Mouse (Mus musculus) erythroid progenitor cell, adult 5-6 weeks (primary cell): ENCODE data around the gene Faap20. TPM values are rescaled to one million over a fixed set of nuclear protein-coding genes. Genes with fewer than 3 reads are reported as not detected.

Source experiments
- total RNA-seq, 2 experiments: library from RNA; stranded (forward) in 1 of 2; stranded (reverse) in 1 of 2; fragments of 150-400 nt in 1 of 2; fragments of 186-747, 209-891 nt in 1 of 2; gene quantifications; 2 replicates each; pipeline versions ENCODE4 v1.2.3 to v1.2.4; 2015 to 2017; ENCODE audit warnings: low replicate concordance in 2 of 2

The Faap20 gene
- total RNA-seq, 2 experiments from 2014 or later, result 2.2 to 6.7 TPM

Other genes starting within 250 kb of the Faap20 start
- not detected in 2 replicates for gene Plch2, start 193.0 kb upstream of the Faap20 start, total RNA-seq (2015; ENCODE audit: low replicate concordance)
- not detected in 2 replicates for gene Plch2, start 193.0 kb upstream of the Faap20 start, total RNA-seq (2017; ENCODE audit: low replicate concordance)
- 1.1 and 4.6 TPM in 2 replicates for gene Pex10, start 182.8 kb upstream of the Faap20 start, total RNA-seq (2015; ENCODE audit: low replicate concordance)
- 0.91 and 4.5 TPM in 2 replicates for gene Pex10, start 182.8 kb upstream of the Faap20 start, total RNA-seq (2017; ENCODE audit: low replicate concordance)
- 43.6 and 74.2 TPM in 2 replicates for gene Rer1, start 163.4 kb upstream of the Faap20 start, total RNA-seq (2015; ENCODE audit: low replicate concordance)
- gene Rer1, start 163.4 kb upstream of the Faap20 start, total RNA-seq (2017; ENCODE audit: low replicate concordance), result 48.6 and 57.6 TPM in 2 replicates
- 2.5 TPM in 1 of 2 replicates, not detected in the other for gene Morn1, start 163.2 kb upstream of the Faap20 start, total RNA-seq (2015; ENCODE audit: low replicate concordance)
- gene Morn1, start 163.2 kb upstream of the Faap20 start, total RNA-seq (2017; ENCODE audit: low replicate concordance), result 0.08 TPM in 1 of 2 replicates, not detected in the other
- gene Ski, start 27.2 kb upstream of the Faap20 start, total RNA-seq (2015; ENCODE audit: low replicate concordance), result 5.0 and 9.7 TPM in 2 replicates
- gene Ski, start 27.2 kb upstream of the Faap20 start, total RNA-seq (2017; ENCODE audit: low replicate concordance), result 1.7 and 2.7 TPM in 2 replicates
- gene Prkcz, start 111.6 kb downstream of the Faap20 start, total RNA-seq (2015; ENCODE audit: low replicate concordance), result 12.2 TPM in 1 of 2 replicates, not detected in the other
- not detected in 2 replicates for gene Prkcz, start 111.6 kb downstream of the Faap20 start, total RNA-seq (2017; ENCODE audit: low replicate concordance)
- gene Gabrd, start 148.3 kb downstream of the Faap20 start, total RNA-seq (2015; ENCODE audit: low replicate concordance), result not detected in 2 replicates
- gene Gabrd, start 148.3 kb downstream of the Faap20 start, total RNA-seq (2017; ENCODE audit: low replicate concordance), result not detected in 2 replicates
- not detected in 2 replicates for gene Cfap74, start 159.4 kb downstream of the Faap20 start, total RNA-seq (2015; ENCODE audit: low replicate concordance)
- not detected in 2 replicates for gene Cfap74, start 159.4 kb downstream of the Faap20 start, total RNA-seq (2017; ENCODE audit: low replicate concordance)
- gene Tmem52, start 219.3 kb downstream of the Faap20 start, total RNA-seq (2015; ENCODE audit: low replicate concordance), result not detected in 2 replicates
- not detected in 2 replicates for gene Tmem52, start 219.3 kb downstream of the Faap20 start, total RNA-seq (2017; ENCODE audit: low replicate concordance)
- 95.2 and 108 TPM in 2 replicates for gene Gnb1, start 241.6 kb downstream of the Faap20 start, total RNA-seq (2015; ENCODE audit: low replicate concordance)
- 24.6 and 31.3 TPM in 2 replicates for gene Gnb1, start 241.6 kb downstream of the Faap20 start, total RNA-seq (2017; ENCODE audit: low replicate concordance)